Mouse (Mus musculus): ENCODE measurements around the gene Pim1. TPM values are rescaled to one million over a fixed set of nuclear protein-coding genes. Genes with fewer than 3 reads are reported as not detected.
"Not testable (repeated sequence)": the region's sequence is repeated elsewhere in the genome, so short reads cannot be mapped to it uniquely, and the experiment has no call there.

The Pim1 gene
- total RNA-seq, 1 experiment = 82.0 TPM

DNA sequence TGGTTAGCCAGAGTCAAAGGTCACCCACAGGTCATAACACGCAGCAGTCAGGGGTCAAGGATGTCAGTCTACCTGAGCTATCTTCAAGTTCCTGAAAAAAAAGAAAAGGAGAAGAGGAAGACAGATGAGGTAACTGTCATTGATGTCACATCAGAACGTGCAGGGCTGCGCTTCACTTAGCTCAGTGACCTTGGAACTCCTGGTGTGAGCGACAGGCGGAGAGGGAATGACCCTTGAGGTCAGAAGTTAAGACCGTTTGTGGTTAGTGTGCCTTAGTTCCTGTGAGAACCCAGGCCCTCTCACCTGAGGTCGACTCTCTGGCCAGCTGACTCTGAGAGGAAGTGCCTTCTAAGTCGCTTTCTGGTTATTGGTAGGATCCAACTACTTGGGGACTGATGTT is 20.1 kb downstream of the Pim1 start:
- H3K4me3 ChIP-seq (ENCODE audit: insufficient read depth in 1 of 2, low read depth in 1 of 2, low read length in 2 of 2, poor library complexity in 1 of 2, severe bottlenecking in 1 of 2) = no peak overlapping the region
- peaks cover 2 to 10% of the 10 kb centered on the region in 2 experiments; a peak in 3 of 4 replicates for H3K4me1 ChIP-seq (ENCODE audit: control insufficient read depth in 2 of 2, insufficient read depth in 2 of 2, low read length in 2 of 2, poor library complexity in 1 of 2)
- no peak for DNase-seq (ENCODE audit: low read depth, low spot score)
- H3K36me3 ChIP-seq (ENCODE audit: control insufficient read depth, insufficient read depth, low read length, poor library complexity, severe bottlenecking) = no peaks in the 10 kb centered on the region
- in situ Hi-C loops (cut with MboI; ENCODE audit: low sequenced_read_pairs in 2 of 2, unreplicated experiment in 2 of 2) = loop anchor here (5.0 to 10.0 kb wide), 2 partner anchors 136 to 138 kb away; no protein-coding TSS in a partner anchor
- H3K27ac ChIP-seq (ENCODE audit: insufficient read depth, low read depth, low read length, poor library complexity, severe bottlenecking) = no peak overlapping the region
- H3K9me3 ChIP-seq (ENCODE audit: control insufficient read depth, insufficient read depth, low read depth, low read length) = no peaks in the 10 kb centered on the region
- H3K9ac ChIP-seq (ENCODE audit: insufficient read depth, low read depth, low read length, poor library complexity, severe bottlenecking) = no peak overlapping the region
- TF ChIP-seq HCFC1 (IDR thresholded peaks at IDR 0.05; ENCODE audit: borderline replicate concordance, insufficient read depth, low read length) = no peak
- TF ChIP-seq ZC3H11A (IDR thresholded peaks at IDR 0.05; ENCODE audit: borderline replicate concordance, low read depth, low read length) = no peak
- TF ChIP-seq CHD2 (IDR thresholded peaks at IDR 0.05; ENCODE audit: low read depth, low read length) = no peak
- TF ChIP-seq ZNF384 (IDR thresholded peaks at IDR 0.05; ENCODE audit: low read depth, low read length) = no peak
- no peak for TF ChIP-seq MAFK (IDR thresholded peaks at IDR 0.05; ENCODE audit: insufficient read depth, low read depth, low read length)

DNA sequence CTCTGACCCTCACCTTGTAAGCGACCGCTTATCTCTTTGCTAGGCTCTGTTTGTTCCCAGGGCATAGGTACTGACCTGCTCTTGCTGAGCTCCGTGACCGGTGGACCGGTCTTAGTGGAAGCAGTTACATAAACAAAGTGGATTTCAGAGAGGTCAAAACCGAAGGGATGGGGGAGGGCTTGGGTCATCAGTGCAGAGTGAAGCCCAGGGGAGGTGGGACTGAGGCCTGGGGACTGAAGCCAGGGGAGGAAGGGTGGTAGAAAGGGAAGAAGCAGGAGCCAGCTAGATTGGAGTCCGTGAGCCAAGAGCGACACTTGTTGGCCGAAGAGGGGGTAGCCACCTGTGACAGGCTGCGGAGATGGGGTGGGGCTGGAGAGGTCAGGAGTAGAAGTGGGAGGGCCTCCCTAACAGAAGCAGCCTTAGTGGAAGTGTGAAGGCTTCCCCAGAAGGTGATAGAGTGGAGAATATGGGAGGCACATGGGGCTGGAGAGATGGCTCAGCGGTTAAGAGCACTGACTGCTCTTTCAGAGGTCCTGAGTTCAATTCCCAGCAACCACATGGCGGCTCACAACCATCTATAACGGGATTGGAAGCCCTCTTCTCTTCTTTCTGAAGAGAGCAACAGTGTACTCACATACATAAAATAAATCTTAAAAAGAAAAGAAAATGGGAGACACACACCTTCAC is 22.6 kb downstream of the Pim1 start:
- in situ Hi-C loops (cut with MboI; ENCODE audit: low sequenced_read_pairs in 2 of 2, unreplicated experiment in 2 of 2) = loop anchor here (5.0 to 10.0 kb wide), 2 partner anchors 138 to 141 kb away; no protein-coding TSS in a partner anchor
- no peak overlapping the region for H3K9ac ChIP-seq (ENCODE audit: insufficient read depth, low read depth, low read length, poor library complexity, severe bottlenecking)
- TF ChIP-seq ZC3H11A (IDR thresholded peaks at IDR 0.05; ENCODE audit: borderline replicate concordance, low read depth, low read length) = peak; percentile 82
- no peak for TF ChIP-seq CHD2 (IDR thresholded peaks at IDR 0.05; ENCODE audit: low read depth, low read length)
- TF ChIP-seq ZNF384 (IDR thresholded peaks at IDR 0.05; ENCODE audit: low read depth, low read length) = no peak
- TF ChIP-seq MAFK (IDR thresholded peaks at IDR 0.05; ENCODE audit: insufficient read depth, low read depth, low read length) = no peak
- no peak overlapping the region for H3K27ac ChIP-seq (ENCODE audit: insufficient read depth, low read depth, low read length, poor library complexity, severe bottlenecking)
- H3K9me3 ChIP-seq (ENCODE audit: control insufficient read depth, insufficient read depth, low read depth, low read length) = no peaks in the 10 kb centered on the region
- peaks cover 2 to 11% of the 10 kb centered on the region in 2 experiments; a peak in 3 of 4 replicates for H3K4me1 ChIP-seq (ENCODE audit: control insufficient read depth in 2 of 2, insufficient read depth in 2 of 2, low read length in 2 of 2, poor library complexity in 1 of 2)
- no peaks in the 10 kb centered on the region for H3K36me3 ChIP-seq (ENCODE audit: control insufficient read depth, insufficient read depth, low read length, poor library complexity, severe bottlenecking)
- DNase-seq (ENCODE audit: low read depth, low spot score) = no peak
- no peak overlapping the region for H3K4me3 ChIP-seq (ENCODE audit: insufficient read depth in 1 of 2, low read depth in 1 of 2, low read length in 2 of 2, poor library complexity in 1 of 2, severe bottlenecking in 1 of 2)

DNA sequence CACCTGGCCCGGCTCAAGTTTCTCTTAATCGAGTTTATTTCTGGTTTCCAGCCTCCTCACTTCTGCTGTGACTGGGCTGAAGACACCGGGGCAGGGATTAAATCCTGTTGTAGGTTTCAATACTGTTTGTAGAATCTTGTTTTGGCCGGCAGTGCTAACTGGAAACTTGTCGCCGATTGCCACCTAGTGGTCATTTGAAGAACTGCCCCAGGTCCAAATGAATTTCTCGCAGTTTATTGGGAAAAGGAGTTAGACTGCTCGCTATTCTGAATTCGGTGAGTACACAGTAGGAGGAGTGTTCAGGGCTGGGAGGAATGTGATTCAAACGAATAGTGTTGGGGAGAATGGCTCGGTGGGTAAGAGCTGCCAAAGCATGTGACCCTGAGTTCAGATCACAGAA is 23.9 kb downstream of the Pim1 start:
- peak; percentile 82 for DNase-seq (ENCODE audit: low read depth, low spot score)
- Histone ChIP-seq H3K4me3 (ENCODE audit: insufficient read depth in 1 of 2, low read depth in 1 of 2, low read length in 2 of 2, poor library complexity in 1 of 2, severe bottlenecking in 1 of 2) (no peak overlapping the region), H3K4me1 (ENCODE audit: control insufficient read depth in 2 of 2, insufficient read depth in 2 of 2, low read length in 2 of 2, poor library complexity in 1 of 2) (peaks cover 2 to 13% of the 10 kb centered on the region in 2 experiments; a peak in 3 of 4 replicates), H3K9me3 (ENCODE audit: control insufficient read depth, insufficient read depth, low read depth, low read length) (no peaks in the 10 kb centered on the region), H3K9ac (ENCODE audit: insufficient read depth, low read depth, low read length, poor library complexity, severe bottlenecking) (no peak overlapping the region), H3K27ac (ENCODE audit: insufficient read depth, low read depth, low read length, poor library complexity, severe bottlenecking) (no peak overlapping the region), H3K36me3 (ENCODE audit: control insufficient read depth, insufficient read depth, low read length, poor library complexity, severe bottlenecking) (no peaks in the 10 kb centered on the region)
- TF ChIP-seq CHD2 (IDR thresholded peaks at IDR 0.05; ENCODE audit: low read depth, low read length) (no peak), ZC3H11A (IDR thresholded peaks at IDR 0.05; ENCODE audit: borderline replicate concordance, low read depth, low read length) (peak; percentile 98)
- in situ Hi-C loops (cut with MboI; ENCODE audit: low sequenced_read_pairs in 2 of 2, unreplicated experiment in 2 of 2) = loop anchor here (5.0 to 10.0 kb wide), 2 partner anchors 140 to 142 kb away; no protein-coding TSS in a partner anchor

DNA sequence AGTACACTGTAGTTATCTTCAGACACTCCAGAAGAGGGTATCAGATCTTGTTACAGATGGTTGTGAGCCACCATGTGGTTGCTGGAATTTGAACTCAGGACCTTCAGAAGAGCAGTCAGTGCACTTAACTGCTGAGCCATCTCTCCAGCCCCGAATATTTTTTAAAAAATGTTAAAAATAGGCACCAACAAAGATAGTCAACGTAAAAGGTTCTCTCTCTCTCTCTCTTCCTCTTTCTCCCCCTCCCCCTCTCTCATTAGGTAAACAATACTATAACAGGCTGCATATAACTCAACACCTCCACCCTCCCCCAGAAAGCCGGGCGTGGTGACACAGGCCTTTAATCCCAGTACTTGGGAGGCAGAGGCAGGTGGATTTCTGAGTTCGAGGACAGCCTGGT is 28.1 kb downstream of the Pim1 start:
- Histone ChIP-seq H3K4me1 (ENCODE audit: control insufficient read depth in 2 of 2, insufficient read depth in 2 of 2, low read length in 2 of 2, poor library complexity in 1 of 2) (peaks cover 0 to 11% of the 10 kb centered on the region in 2 experiments; a peak in 2 of 4 replicates), H3K4me3 (ENCODE audit: insufficient read depth in 1 of 2, low read depth in 1 of 2, low read length in 2 of 2, poor library complexity in 1 of 2, severe bottlenecking in 1 of 2) (peak overlapping the region; percentile 49 to 68), H3K9ac (ENCODE audit: insufficient read depth, low read depth, low read length, poor library complexity, severe bottlenecking) (peak overlapping the region; percentile 63; the same call in 1 of the 2 replicates)
- not testable (repeated sequence) for DNase-seq (ENCODE audit: low read depth, low spot score); H3K27ac ChIP-seq (ENCODE audit: insufficient read depth, low read depth, low read length, poor library complexity, severe bottlenecking); H3K36me3 ChIP-seq (ENCODE audit: control insufficient read depth, insufficient read depth, low read length, poor library complexity, severe bottlenecking); H3K9me3 ChIP-seq (ENCODE audit: control insufficient read depth, insufficient read depth, low read depth, low read length)
- in situ Hi-C loops (cut with MboI; ENCODE audit: low sequenced_read_pairs in 2 of 2, unreplicated experiment in 2 of 2) = loop anchor here in 1 of 2 experiments (10.0 kb wide), 1 partner anchor 144 kb away; no protein-coding TSS in a partner anchor

DNA sequence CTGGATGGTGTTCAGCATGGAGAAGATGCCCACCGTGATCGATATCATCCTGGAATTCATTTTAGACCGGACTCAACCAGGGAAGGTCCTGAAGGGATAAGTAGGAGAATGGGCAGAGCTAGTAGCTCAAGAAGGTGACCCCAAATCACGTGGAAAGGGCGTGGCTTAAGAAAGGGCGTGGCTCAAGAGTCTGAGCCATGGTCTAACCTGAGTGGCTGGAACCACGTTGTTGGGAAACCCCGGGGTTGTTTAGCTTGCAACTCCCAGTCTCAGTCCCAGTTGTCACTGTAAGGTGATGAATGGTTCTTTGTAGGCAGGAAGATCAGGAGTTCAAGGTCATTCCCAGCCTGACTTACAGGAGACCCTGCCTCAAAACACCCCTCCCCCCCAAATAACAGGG is 29.2 kb downstream of the Pim1 start:
- peak overlapping the region; percentile 63; the same call in 1 of the 2 replicates for H3K9ac ChIP-seq (ENCODE audit: insufficient read depth, low read depth, low read length, poor library complexity, severe bottlenecking)
- H3K27ac ChIP-seq (ENCODE audit: insufficient read depth, low read depth, low read length, poor library complexity, severe bottlenecking) = 0 out of 2 replicates have a peak overlapping the region, but pooled peaks have one; percentile 10
- TF ChIP-seq ZC3H11A (IDR thresholded peaks at IDR 0.05; ENCODE audit: borderline replicate concordance, low read depth, low read length) (no peak), ZNF384 (IDR thresholded peaks at IDR 0.05; ENCODE audit: low read depth, low read length) (no peak), MAFK (IDR thresholded peaks at IDR 0.05; ENCODE audit: insufficient read depth, low read depth, low read length) (no peak), CHD2 (IDR thresholded peaks at IDR 0.05; ENCODE audit: low read depth, low read length) (no peak), HCFC1 (IDR thresholded peaks at IDR 0.05; ENCODE audit: borderline replicate concordance, insufficient read depth, low read length) (no peak)
- H3K4me1 ChIP-seq (ENCODE audit: control insufficient read depth in 2 of 2, insufficient read depth in 2 of 2, low read length in 2 of 2, poor library complexity in 1 of 2) = peaks cover 0 to 11% of the 10 kb centered on the region in 2 experiments; a peak in 2 of 4 replicates
- DNase-seq (ENCODE audit: low read depth, low spot score) = no peak
- no peaks in the 10 kb centered on the region for H3K9me3 ChIP-seq (ENCODE audit: control insufficient read depth, insufficient read depth, low read depth, low read length)
- peak overlapping the region; percentile 49 to 68 for H3K4me3 ChIP-seq (ENCODE audit: insufficient read depth in 1 of 2, low read depth in 1 of 2, low read length in 2 of 2, poor library complexity in 1 of 2, severe bottlenecking in 1 of 2)
- in situ Hi-C loops (cut with MboI; ENCODE audit: low sequenced_read_pairs in 2 of 2, unreplicated experiment in 2 of 2) = loop anchor here in 1 of 2 experiments (10.0 kb wide), 1 partner anchor 145 kb away; no protein-coding TSS in a partner anchor
- no peaks in the 10 kb centered on the region for H3K36me3 ChIP-seq (ENCODE audit: control insufficient read depth, insufficient read depth, low read length, poor library complexity, severe bottlenecking)

Data from ES-E14 (cell line).